Mouse (Mus musculus) embryonic facial prominence, embryonic 11.5 days (tissue): ENCODE results near the gene Hba-a1. TPM values are rescaled to one million over a fixed set of nuclear protein-coding genes. Genes with fewer than 3 reads are reported as not detected.
"Not testable (repeated sequence)": the region's sequence is repeated elsewhere in the genome, so short reads cannot be mapped to it uniquely, and the experiment has no call there.

Experiments
- ATAC-seq: fragments of 200-750 bp; cut with Nextera tagmentation; replicated peaks from 2 replicates; pipeline ENCODE4 v1.8.0; 2017; ENCODE audit warnings: low read depth; ENCODE audit not compliant: insufficient number of reproducible peaks, low FRiP score, low TSS enrichment
- DNase-seq: peaks from one replicate; pipeline ENCODE4 v3.0.0-alpha.2; 2015; ENCODE audit warnings: low spot score
- H3K27ac ChIP-seq: fragments of 300-500 bp; sonication (generic); replicated peaks from 2 replicates; pipeline ENCODE4 v1.5.1; 2014; ENCODE audit warnings: mild to moderate bottlenecking, low read depth, low read length, control low read depth
- H3K27me3 ChIP-seq: fragments of 300-500 bp; sonication (generic); 2 replicates; pipeline ENCODE4 v1.6.1; 2014; ENCODE audit warnings: mild to moderate bottlenecking, low read length, moderate library complexity, mixed read lengths; ENCODE audit not compliant: control insufficient read depth, insufficient read depth
- H3K36me3 ChIP-seq: fragments of 300-500 bp; sonication (generic); replicated peaks from 2 replicates; pipeline ENCODE4 v1.6.1; 2014; ENCODE audit warnings: low read depth, mild to moderate bottlenecking, low read length, moderate library complexity, mixed read lengths; ENCODE audit not compliant: control insufficient read depth, insufficient read depth
- H3K4me1 ChIP-seq: fragments of 300-500 bp; sonication (generic); 2 replicates; pipeline ENCODE4 v1.6.1; 2014; ENCODE audit warnings: low read length, mixed read lengths; ENCODE audit not compliant: control insufficient read depth, insufficient read depth
- H3K4me2 ChIP-seq: fragments of 300-500 bp; sonication (generic); 2 replicates; pipeline ENCODE4 v1.6.1; 2014; ENCODE audit warnings: low read depth, mild to moderate bottlenecking, control low read depth, low read length, moderate library complexity
- H3K4me3 ChIP-seq: fragments of 300-500 bp; sonication (generic); 2 replicates; pipeline ENCODE4 v1.5.1; 2014; ENCODE audit warnings: low read depth, low read length, control low read depth
- H3K9ac ChIP-seq: fragments of 300-500 bp; sonication (generic); replicated peaks from 2 replicates; pipeline ENCODE4 v1.6.1; 2014; ENCODE audit warnings: mild to moderate bottlenecking, control low read depth, low read length
- H3K9me3 ChIP-seq: fragments of 300-500 bp; sonication (generic); replicated peaks from 2 replicates; pipeline ENCODE4 v1.6.1; 2016; ENCODE audit warnings: mild to moderate bottlenecking, low read length, inconsistent platforms, mixed read lengths; ENCODE audit not compliant: control insufficient read depth
- WGBS: fragments of 180-500 bp; shearing (Covaris S2); extraction: QIAGEN DNeasy Blood & Tissue Kit; methylation state at CpG from one replicate; pipeline ENCODE4 v1.1.7; 2014; 5-methylcytosine and 5-hydroxymethylcytosine counted together
- polyA plus RNA-seq: library from polyadenylated mRNA; unstranded; fragments of >200 nt; fragmentation: Nextera tagmentation; extraction: Ambion mirVana; gene quantifications from 2 replicates; pipeline ENCODE4 v1.2.1, GENCODE M21; 2014

The Hba-a1 gene
- polyA plus RNA-seq, 1 experiment from 2014 or later: 2,270 TPM

- H3K27ac ChIP-seq: no peak overlapping the region
- H3K9me3 ChIP-seq: no peaks in the 10 kb centered on the region
- no peaks in the 10 kb centered on the region for H3K36me3 ChIP-seq
- DNase-seq: no peak
- no peak overlapping the region for H3K4me3 ChIP-seq
- 68% methylated on average over 9 of the region's 9 CpGs for WGBS
- 0 out of 2 replicates have a peak, but pooled peaks have one; percentile 26 for ATAC-seq
- H3K27me3 ChIP-seq: no peaks in the 10 kb centered on the region
- H3K9ac ChIP-seq: no peak overlapping the region; the same call in 1 of the 2 replicates
- H3K4me2 ChIP-seq: no peak overlapping the region; the same call in 1 of the 2 replicates
- no peaks in the 10 kb centered on the region for H3K4me1 ChIP-seq
Measured at GRCm38 (mm10) chr11:32287493-32287825, 4.1 kb downstream of the Hba-a1 start.

DNA sequence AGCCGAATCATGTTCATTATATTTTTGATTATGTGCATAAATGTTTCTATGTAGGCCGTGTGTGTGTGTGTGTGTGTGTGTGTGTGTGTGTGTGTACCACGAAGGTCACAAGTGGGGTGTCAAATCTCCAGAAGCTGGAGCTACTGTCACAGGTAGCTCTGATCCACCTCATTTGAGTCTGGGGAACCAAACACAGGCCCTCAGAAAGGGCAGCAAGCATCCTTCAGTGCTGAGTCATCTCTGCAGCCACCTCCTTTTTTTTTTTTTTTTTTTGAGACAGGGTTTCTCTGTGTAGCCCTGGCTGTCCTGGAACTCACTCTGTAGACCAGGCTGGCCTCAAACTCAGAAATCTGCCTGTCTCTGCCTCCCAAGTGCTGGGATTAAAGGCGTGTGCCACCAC is 9.5 kb downstream of the Hba-a1 start:
- 0 out of 2 replicates have a peak overlapping the region, but pooled peaks have one; percentile 20 for H3K27ac ChIP-seq
- not testable (repeated sequence) for H3K4me2 ChIP-seq, DNase-seq, H3K9ac ChIP-seq, H3K4me3 ChIP-seq, H3K27me3 ChIP-seq, H3K36me3 ChIP-seq, ATAC-seq, H3K9me3 ChIP-seq, H3K4me1 ChIP-seq
- 74% methylated on average over 4 of the region's 4 CpGs for WGBS

GRCm38 (mm10) chr11:32293479-32293878 is 10.2 kb downstream of the Hba-a1 start:
- H3K27me3 ChIP-seq, H3K4me3 ChIP-seq, H3K4me1 ChIP-seq, H3K9me3 ChIP-seq, DNase-seq, ATAC-seq, H3K4me2 ChIP-seq, H3K36me3 ChIP-seq, H3K9ac ChIP-seq, H3K27ac ChIP-seq: not testable (repeated sequence)
- 77% methylated on average over 3 of the region's 3 CpGs for WGBS

DNA sequence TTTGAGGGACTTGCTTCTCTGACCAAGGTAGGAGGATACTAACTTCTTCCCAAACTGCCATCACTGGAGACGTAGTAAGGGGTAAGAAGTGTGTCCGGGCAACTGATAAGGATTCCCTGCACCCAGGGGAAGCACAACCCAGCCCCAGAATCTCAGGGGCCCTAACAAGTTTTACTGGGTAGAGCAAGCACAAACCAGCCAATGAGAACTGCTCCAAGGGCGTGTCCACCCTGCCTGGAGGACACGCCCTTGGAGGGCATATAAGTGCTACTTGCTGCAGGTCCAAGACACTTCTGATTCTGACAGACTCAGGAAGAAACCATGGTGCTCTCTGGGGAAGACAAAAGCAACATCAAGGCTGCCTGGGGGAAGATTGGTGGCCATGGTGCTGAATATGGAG is 12.9 kb downstream of the Hba-a1 start, which contains the start of gene Hba-a2:
TSS of gene Hba-a2 (plus strand) at position 287 of the 400 bp plus-strand sequence.
- H3K4me1 ChIP-seq, H3K27ac ChIP-seq, H3K4me2 ChIP-seq, H3K27me3 ChIP-seq, H3K9ac ChIP-seq, H3K4me3 ChIP-seq, H3K36me3 ChIP-seq, H3K9me3 ChIP-seq, ATAC-seq, DNase-seq: not testable (repeated sequence)
- WGBS: no CpG with 5 or more reads among the region's 4 CpGs

GRCm38 (mm10) chr11:32297417-32297816 is 14.1 kb downstream of the Hba-a1 start:
- not testable (repeated sequence) for H3K27me3 ChIP-seq, ATAC-seq, H3K9me3 ChIP-seq, H3K27ac ChIP-seq, DNase-seq, H3K9ac ChIP-seq, H3K4me1 ChIP-seq, H3K4me3 ChIP-seq, H3K4me2 ChIP-seq, H3K36me3 ChIP-seq
- WGBS: 65% methylated on average over 2 of the region's 2 CpGs

- ATAC-seq (no peak), DNase-seq (no peak)
- no peak overlapping the region for H3K9ac ChIP-seq
- H3K27me3 ChIP-seq: no peaks in the 10 kb centered on the region
- H3K4me2 ChIP-seq: no peak overlapping the region
- H3K27ac ChIP-seq: no peak overlapping the region
- H3K4me1 ChIP-seq: no peaks in the 10 kb centered on the region
- no peak overlapping the region for H3K4me3 ChIP-seq
- H3K9me3 ChIP-seq: no peaks in the 10 kb centered on the region
- no peaks in the 10 kb centered on the region for H3K36me3 ChIP-seq
- 88% methylated on average over 1 of the region's 1 CpGs for WGBS
Measured at GRCm38 (mm10) chr11:32297866-32298531, 14.7 kb downstream of the Hba-a1 start.

GRCm38 (mm10) chr11:32298532-32298918 is 15.2 kb downstream of the Hba-a1 start:
- H3K4me2 ChIP-seq: no peak overlapping the region
- no peak overlapping the region for H3K27ac ChIP-seq
- no peaks in the 10 kb centered on the region for H3K4me1 ChIP-seq
- ATAC-seq (no peak), DNase-seq (no peak)
- no peak overlapping the region for H3K9ac ChIP-seq
- H3K36me3 ChIP-seq: no peaks in the 10 kb centered on the region
- 97% methylated on average over 2 of the region's 2 CpGs for WGBS
- no peaks in the 10 kb centered on the region for H3K27me3 ChIP-seq
- no peaks in the 10 kb centered on the region for H3K9me3 ChIP-seq
- no peak overlapping the region for H3K4me3 ChIP-seq

GRCm38 (mm10) chr11:32299865-32300264 is 16.6 kb downstream of the Hba-a1 start, which contains the start of gene Hbq1a:
Gene Hbq1a, plus strand, starts transcription at chr11:32300069.
- not testable (repeated sequence) for H3K9me3 ChIP-seq, H3K4me3 ChIP-seq, H3K9ac ChIP-seq, H3K36me3 ChIP-seq, H3K27me3 ChIP-seq, H3K27ac ChIP-seq, ATAC-seq, H3K4me1 ChIP-seq
- peak; percentile 61 for DNase-seq
- WGBS: 6% methylated on average over 16 of the region's 16 CpGs
- peak within 1 kb of the TSS; percentile 30 for H3K4me2 ChIP-seq
